ENCODE assay signal across 12 mouse cellular contexts in genomic region chr3:93111668-93112067, GRCm38 (mm10). TPM values are rescaled to one million over a fixed set of nuclear protein-coding genes. Genes with fewer than 3 reads are reported as not detected.
DNase-seq lines count a peak whose midpoint lies in the region; ATAC-seq and TF ChIP-seq lines count a peak whose summit lies in the region.
"Had no signal": no experiment of that assay in that cellular context is flagged by ENCODE, and none has a peak within 500 bp of the region (broad histone marks: within the 10 kb centered on the region; RNA-seq: fewer than 3 reads in every experiment).

No protein-coding gene starts in this region.

- H3K79me2 ChIP-seq in CH12.LX (replicated peaks; ENCODE audit: control insufficient read depth, extremely low read depth, insufficient read depth, poor library complexity, severe bottlenecking): no peaks in the 10 kb centered on the region

- TF ChIP-seq EP300 in CH12.LX (IDR thresholded peaks at IDR 0.05; ENCODE audit: low read length): no peak

- peak; percentile 29 for DNase-seq in kidney, postnatal 10 days
- peak; percentile 43 for DNase-seq in 3T3-L1 (ENCODE audit: low read depth, low spot score)
- peak; percentile 37 for DNase-seq in CH12.LX (ENCODE audit: extremely low read depth)
- peak; percentile 4 for DNase-seq in embryo, embryonic 10.5 days (ENCODE audit: low spot score)
- no peak for DNase-seq in c-Kit-positive CD71-positive TER-119-positive erythroid progenitor cells, embryonic 14.5 days (ENCODE audit: low spot score)
- no peak for DNase-seq in cerebellum, adult 18-20 months
- DNase-seq: gastrocnemius, postnatal 14 days; heart, postnatal 36 days; right cerebral cortex, postnatal 4 days had no signal

- no peak for ATAC-seq in kidney, embryonic 14.5 days (ENCODE audit: low FRiP score, low TSS enrichment)

- H3K4me1 ChIP-seq in kidney, embryonic 14.5 days (ENCODE audit: control insufficient read depth, insufficient read depth, low read length): no peaks in the 10 kb centered on the region
- H3K4me1 ChIP-seq in CH12.LX (ENCODE audit: control insufficient read depth in 1 of 2, insufficient read depth in 2 of 2): no peaks in the 10 kb centered on the region

- H3K9ac ChIP-seq in kidney, embryonic 14.5 days (ENCODE audit: low read depth, low read length): no peak overlapping the region
- H3K9ac ChIP-seq in CH12.LX (ENCODE audit: insufficient read depth, low read depth): no peak overlapping the region

- TF ChIP-seq POLR2A in CH12.LX (IDR thresholded peaks at IDR 0.05; ENCODE audit: low read depth, low read length): no peak

- dilution Hi-C loops in CH12.LX (cut with MboI; ENCODE audit: extremely low pct_ligation_motif_present, extremely low pct_unique_long_range_greater_than_20kb, low sequenced_read_pairs): no loop called here

- H3K27me3 ChIP-seq in kidney, embryonic 14.5 days (ENCODE audit: control insufficient read depth, insufficient read depth, low read length): no peaks in the 10 kb centered on the region
- no peaks in the 10 kb centered on the region for H3K27me3 ChIP-seq in CH12.LX (replicated peaks)

- no peaks in the 10 kb centered on the region for H3K36me3 ChIP-seq in kidney, embryonic 14.5 days (ENCODE audit: control insufficient read depth, insufficient read depth, low read length)
- no peaks in the 10 kb centered on the region for H3K36me3 ChIP-seq in CH12.LX (replicated peaks in 1 of 2; ENCODE audit: control insufficient read depth in 1 of 2, insufficient read depth in 1 of 2, low read length in 1 of 2)

- in situ Hi-C loops in CH12.LX (cut with MboI; ENCODE audit: low pct_ligation_motif_present, low pct_unique_long_range_greater_than_20kb, low sequenced_read_pairs): loop anchor here (25.0 kb wide), 2 partner anchors 201 to 501 kb away; partner anchors contain the start of gene Hrnr

- H3K4me3 ChIP-seq in kidney, embryonic 14.5 days (ENCODE audit: low read length): no peak overlapping the region
- no peak overlapping the region for H3K4me3 ChIP-seq in CH12.LX (replicated peaks in 1 of 3; ENCODE audit: low read depth in 2 of 3, low read length in 2 of 3, poor library complexity in 1 of 3)

- WGBS in kidney, embryonic 14.5 days: 45% methylated on average over 5 of the region's 5 CpGs

- peak; percentile 20 to 65; a peak in 3 of 4 replicates for TF ChIP-seq CTCF in CH12.LX (conservative IDR thresholded peaks at IDR 0.05 in 1 of 2, IDR thresholded peaks at IDR 0.05 in 1 of 2; ENCODE audit: low read depth in 2 of 2, low read length in 2 of 2)

- H3K4me2 ChIP-seq in kidney, embryonic 14.5 days (replicated peaks; ENCODE audit: low read depth, low read length): no peak overlapping the region
- no peak overlapping the region; the same call in 1 of the 2 replicates for H3K4me2 ChIP-seq in CH12.LX (ENCODE audit: insufficient read depth, low read depth, poor library complexity, severe bottlenecking)

- H3K27ac ChIP-seq in kidney, embryonic 14.5 days (ENCODE audit: low read depth, low read length): no peak overlapping the region
- no peak overlapping the region for H3K27ac ChIP-seq in CH12.LX (ENCODE audit: insufficient read depth, low read depth)

- no peak for TF ChIP-seq RAD21 in CH12.LX (IDR thresholded peaks at IDR 0.05; ENCODE audit: low read depth, low read length)

- H3K9me3 ChIP-seq in kidney, embryonic 14.5 days (ENCODE audit: control insufficient read depth, low read length): no peaks in the 10 kb centered on the region
- no peaks in the 10 kb centered on the region for H3K9me3 ChIP-seq in CH12.LX (replicated peaks; ENCODE audit: low read length)

TF ChIP-seq in CH12.LX, 34 proteins besides CTCF, POLR2A, EP300 and RAD21:
- TF ChIP-seq SMC3 (IDR thresholded peaks at IDR 0.05; ENCODE audit: low read depth, low read length) (peak; percentile 24; the same call in 1 of the 2 replicates), ZNF384 (IDR thresholded peaks at IDR 0.05; ENCODE audit: low read depth, low read length) (peak; percentile 57), HCFC1 (IDR thresholded peaks at IDR 0.05; ENCODE audit: low read depth, low read length) (no peak)

RNA-seq across cellular contexts. Expression of gene Crnn, which starts 32.9 kb away (rescaled TPM):
- polyA plus RNA-seq in kidney, embryonic 14.5 days (2014; fragmentation: Nextera tagmentation; extraction: Ambion mirVana): not detected in 2 replicates
- total RNA-seq in CH12.LX (2012; rRNA removed) (not detected in 2 replicates), CH12.LX (2014; rRNA removed) (not detected in 2 replicates)
- polyA plus RNA-seq in CH12.LX (2012; ENCODE audit: insufficient read length, low read depth): not detected in 2 replicates
- total RNA-seq: gastrocnemius, postnatal 14 days; heart, postnatal 36 days; layer of hippocampus, postnatal 10 days had no signal
- polyA plus RNA-seq: lung, embryonic 16.5 days had no signal

RNA-seq across cellular contexts. Expression of gene Gm4858, which starts 43.0 kb away (rescaled TPM):
- not detected in 2 replicates for polyA plus RNA-seq in kidney, embryonic 14.5 days (2014; fragmentation: Nextera tagmentation; extraction: Ambion mirVana)
- total RNA-seq in CH12.LX (2012; rRNA removed): not detected in 2 replicates
- not detected in 2 replicates for total RNA-seq in CH12.LX (2014; rRNA removed)
- polyA plus RNA-seq in CH12.LX (2012; ENCODE audit: insufficient read length, low read depth): not detected in 2 replicates
- total RNA-seq: gastrocnemius, postnatal 14 days; heart, postnatal 36 days; layer of hippocampus, postnatal 10 days had no signal
- polyA plus RNA-seq: lung, embryonic 16.5 days had no signal

Comparison
In these comparisons a context has a peak if more than half of its experiments do, and no peak if none do; other contexts are left out.
1. DNase-seq: peak in kidney, postnatal 10 days (single experiment), 3T3-L1 (single experiment), CH12.LX (single experiment) and embryo, embryonic 10.5 days (single experiment); none in c-Kit-positive CD71-positive TER-119-positive erythroid progenitor cells, embryonic 14.5 days (single experiment) and cerebellum, adult 18-20 months (0 of 2).